Mouse (Mus musculus): Measurements from ENCODE around the gene Ifng.

DNA sequence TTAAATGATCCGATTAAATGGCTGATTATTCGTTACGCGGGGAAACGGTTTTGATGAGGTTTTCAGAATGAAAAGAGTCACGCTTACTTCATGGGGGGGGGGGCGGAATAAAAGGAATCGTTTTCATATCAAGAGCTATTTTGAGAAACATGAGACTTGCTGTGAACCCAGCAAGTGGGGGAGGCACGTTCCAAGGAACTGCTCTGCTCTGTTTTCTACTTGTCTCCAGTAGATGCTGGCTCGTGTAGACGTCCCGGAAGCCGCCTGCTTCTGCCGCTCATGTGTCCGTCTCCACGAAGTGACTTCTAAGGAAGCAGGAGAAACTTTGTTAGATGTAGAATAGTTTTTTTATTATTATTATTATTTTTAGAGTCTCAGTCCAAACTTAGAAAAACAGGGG is 40.9 kb upstream of the Ifng start:
- TF ChIP-seq CTCF (IDR thresholded peaks at IDR 0.05; ENCODE audit: borderline replicate concordance, insufficient read depth, low read length): no peak
- TF ChIP-seq POLR2A (IDR thresholded peaks at IDR 0.05; ENCODE audit: low read depth, low read length): no peak
